Mouse (Mus musculus): ENCODE data around the gene Hs3st4. TPM values are rescaled to one million over a fixed set of nuclear protein-coding genes. Genes with fewer than 3 reads are reported as not detected.

Gene Hs3st4
- 7.6 and 8.8 TPM in 2 replicates for polyA plus RNA-seq (2015; fragmentation: Nextera tagmentation; extraction: Ambion mirVana)

DNA sequence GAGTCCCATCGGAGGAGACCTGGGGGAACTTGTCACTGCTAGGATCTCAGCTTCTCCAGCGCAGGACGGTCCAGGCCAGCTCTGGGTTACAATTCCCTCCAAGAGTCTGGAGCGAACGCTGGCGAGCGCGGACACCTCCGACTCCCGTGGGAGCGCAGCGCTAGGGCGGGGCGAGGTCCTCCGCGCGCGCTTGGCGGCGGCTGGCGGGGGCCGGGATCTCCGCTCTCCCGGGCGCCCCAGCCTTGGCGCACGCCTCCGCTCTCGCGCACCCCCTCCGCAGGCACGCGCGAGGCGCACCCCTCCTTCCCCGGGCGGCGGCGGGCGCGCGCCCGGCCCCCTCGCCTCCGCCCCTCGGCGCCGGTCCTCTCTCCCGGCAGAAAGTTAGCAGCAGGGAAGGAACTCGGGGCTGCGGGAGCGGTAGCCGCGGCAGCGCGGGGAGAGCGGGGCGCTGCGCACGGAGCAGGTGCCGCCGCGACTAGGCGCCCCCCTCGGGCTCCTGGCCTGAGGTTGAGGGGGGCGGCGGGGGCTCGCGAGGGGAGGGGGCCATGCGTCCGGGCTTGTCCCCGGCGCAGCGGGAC, at the start of gene Hs3st4:
TSS of gene Hs3st4 (plus strand) at position 409 of the 578 bp plus-strand sequence.
- under 1% methylated on average over 54 of the region's 74 CpGs for WGBS
- peaks cover 20% of the 10 kb centered on the region for H3K4me1 ChIP-seq (replicated peaks)
- peak within 1 kb of the TSS; percentile 76 for H3K9ac ChIP-seq (replicated peaks)
- peaks cover 80% of the 10 kb centered on the region for H3K27me3 ChIP-seq
- H3K27ac ChIP-seq = peak within 1 kb of the TSS; percentile 53
- H3K9me3 ChIP-seq = no peaks in the 10 kb centered on the region; the same call in 1 of the 2 replicates
- H3K4me3 ChIP-seq (replicated peaks) = peak within 1 kb of the TSS; percentile 66
- ATAC-seq = peak; percentile 64
- peak within 1 kb of the TSS; percentile 88 for H3K4me2 ChIP-seq (replicated peaks)
- H3K36me3 ChIP-seq = no peaks in the 10 kb centered on the region

GRCm38 (mm10) chr7:123946836-123947235, 35.8 kb upstream of the Hs3st4 start:
- WGBS = 85% methylated on average over 3 of the region's 3 CpGs
- ATAC-seq = no peak
- no peak overlapping the region for H3K4me3 ChIP-seq (replicated peaks)

GRCm38 (mm10) chr7:123963021-123963420, 19.6 kb upstream of the Hs3st4 start:
- no peak overlapping the region for H3K27ac ChIP-seq
- no peak overlapping the region for H3K4me2 ChIP-seq (replicated peaks)
- no peaks in the 10 kb centered on the region for H3K4me1 ChIP-seq (replicated peaks)
- H3K9me3 ChIP-seq = peaks cover 5% of the 10 kb centered on the region; the same call in 1 of the 2 replicates
- H3K4me3 ChIP-seq (replicated peaks) = no peak overlapping the region
- WGBS = 84% methylated on average over 5 of the region's 5 CpGs
- H3K9ac ChIP-seq (replicated peaks) = no peak overlapping the region
- ATAC-seq = no peak
- H3K36me3 ChIP-seq = no peaks in the 10 kb centered on the region
- no peaks in the 10 kb centered on the region for H3K27me3 ChIP-seq

More at GRCm38 (mm10) chr7:123946836-123947235, 35.8 kb upstream of the Hs3st4 start:
- H3K4me2 ChIP-seq (replicated peaks) = no peak overlapping the region
- H3K27ac ChIP-seq = no peak overlapping the region
- no peak overlapping the region for H3K9ac ChIP-seq (replicated peaks)
- no peaks in the 10 kb centered on the region for H3K36me3 ChIP-seq
- no peaks in the 10 kb centered on the region for H3K4me1 ChIP-seq (replicated peaks)
- H3K9me3 ChIP-seq = no peaks in the 10 kb centered on the region
- no peaks in the 10 kb centered on the region for H3K27me3 ChIP-seq

DNA sequence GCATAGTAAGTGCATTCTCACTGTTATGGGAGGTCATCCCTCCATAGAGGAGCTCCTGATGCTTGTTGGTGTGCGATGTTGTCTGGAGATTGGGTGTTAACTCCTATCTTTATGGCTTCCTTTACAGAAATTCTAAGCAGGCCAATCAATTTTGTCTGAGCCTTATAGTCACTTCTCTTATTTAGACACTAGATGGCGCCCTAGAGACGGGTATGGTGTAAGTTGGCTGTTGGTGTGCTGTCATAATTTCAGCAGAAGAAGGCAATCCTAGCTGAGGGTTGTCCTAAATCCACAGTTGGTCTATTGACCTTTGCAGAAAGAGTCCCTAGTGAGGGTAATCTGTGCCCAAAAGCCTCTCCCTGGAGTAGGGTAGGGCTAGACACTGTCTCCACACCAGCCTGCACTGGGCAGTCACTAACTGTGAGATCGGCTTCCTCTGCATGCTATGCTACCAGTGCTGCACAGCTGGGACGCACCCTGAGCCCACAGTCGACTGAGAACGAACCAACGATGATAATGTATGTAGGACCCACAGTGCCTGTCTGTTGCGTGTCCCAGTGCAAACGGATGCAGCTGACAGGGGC, 18.0 kb upstream of the Hs3st4 start:
- H3K36me3 ChIP-seq = no peaks in the 10 kb centered on the region
- no peaks in the 10 kb centered on the region for H3K4me1 ChIP-seq (replicated peaks)
- H3K27me3 ChIP-seq = no peaks in the 10 kb centered on the region
- H3K4me2 ChIP-seq (replicated peaks) = no peak overlapping the region
- ATAC-seq = peak; percentile 60; the same call in 1 of the 2 replicates
- H3K27ac ChIP-seq = no peak overlapping the region
- peaks cover 5% of the 10 kb centered on the region; the same call in 1 of the 2 replicates for H3K9me3 ChIP-seq
- no peak overlapping the region for H3K4me3 ChIP-seq (replicated peaks)
- H3K9ac ChIP-seq (replicated peaks) = no peak overlapping the region
- WGBS = 55% methylated on average over 10 of the region's 10 CpGs

DNA sequence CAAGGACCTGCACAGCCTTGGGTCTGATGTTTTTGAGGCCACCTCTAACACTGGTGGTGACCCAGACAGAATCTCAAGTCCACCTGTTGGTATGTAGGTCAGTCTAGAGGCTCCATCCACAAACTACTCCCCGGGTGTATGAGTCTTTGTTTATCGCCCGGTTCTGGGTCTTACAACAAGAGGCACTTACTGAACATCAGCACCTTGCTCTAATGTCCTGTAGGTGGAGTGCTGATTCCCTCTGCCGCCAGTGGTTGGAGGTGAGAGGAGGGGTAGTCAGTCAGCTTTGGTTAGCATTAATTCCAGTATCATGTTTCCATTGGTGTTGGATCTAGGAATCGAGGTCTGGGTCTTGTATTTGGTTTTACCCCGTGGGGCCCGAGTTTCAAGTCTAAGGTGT, 17.2 kb upstream of the Hs3st4 start:
- Histone ChIP-seq H3K9ac (replicated peaks) (no peak overlapping the region), H3K9me3 (peaks cover 5% of the 10 kb centered on the region; the same call in 1 of the 2 replicates), H3K36me3 (no peaks in the 10 kb centered on the region), H3K4me1 (replicated peaks) (no peaks in the 10 kb centered on the region), H3K27ac (no peak overlapping the region), H3K4me3 (replicated peaks) (no peak overlapping the region), H3K4me2 (replicated peaks) (no peak overlapping the region), H3K27me3 (no peaks in the 10 kb centered on the region)
- ATAC-seq = no peak
- WGBS = 71% methylated on average over 7 of the region's 7 CpGs

- WGBS = 54% methylated on average over 7 of the region's 7 CpGs
Observed at GRCm38 (mm10) chr7:123975441-123975840, 7.2 kb upstream of the Hs3st4 start.

GRCm38 (mm10) chr7:123981435-123981834, 1.2 kb upstream of the Hs3st4 start:
- H3K4me3 ChIP-seq (replicated peaks) = 0 out of 2 replicates have a peak overlapping the region, but pooled peaks have one; percentile 66
- no peak overlapping the region for H3K9ac ChIP-seq (replicated peaks)
- peak overlapping the region; percentile 88 for H3K4me2 ChIP-seq (replicated peaks)
- H3K9me3 ChIP-seq = no peaks in the 10 kb centered on the region; the same call in 1 of the 2 replicates
- peaks cover 20% of the 10 kb centered on the region for H3K4me1 ChIP-seq (replicated peaks)
- H3K36me3 ChIP-seq = no peaks in the 10 kb centered on the region
- 31% methylated on average over 7 of the region's 7 CpGs for WGBS
- no peak overlapping the region for H3K27ac ChIP-seq
- peaks cover 71% of the 10 kb centered on the region for H3K27me3 ChIP-seq
- no peak for ATAC-seq

More at GRCm38 (mm10) chr7:123975441-123975840, 7.2 kb upstream of the Hs3st4 start:
- Histone ChIP-seq H3K9ac (replicated peaks) (no peak overlapping the region), H3K4me1 (replicated peaks) (no peaks in the 10 kb centered on the region), H3K36me3 (no peaks in the 10 kb centered on the region), H3K4me3 (replicated peaks) (no peak overlapping the region), H3K27ac (no peak overlapping the region), H3K27me3 (peaks cover 12% of the 10 kb centered on the region), H3K9me3 (no peaks in the 10 kb centered on the region; the same call in 1 of the 2 replicates), H3K4me2 (replicated peaks) (no peak overlapping the region)
- ATAC-seq = no peak

- 0 out of 2 replicates have a peak, but pooled peaks have one; percentile 52 for ATAC-seq
- H3K36me3 ChIP-seq = no peaks in the 10 kb centered on the region
Observed at GRCm38 (mm10) chr7:123982010-123982409, 659 bp upstream of the Hs3st4 start.

GRCm38 (mm10) chr7:123983177-123984046, 743 bp downstream of the Hs3st4 start:
- peak overlapping the region; percentile 88 for H3K4me2 ChIP-seq (replicated peaks)
- peak overlapping the region; percentile 76 for H3K9ac ChIP-seq (replicated peaks)
- H3K36me3 ChIP-seq = no peaks in the 10 kb centered on the region
- no peaks in the 10 kb centered on the region for H3K9me3 ChIP-seq
- H3K4me1 ChIP-seq (replicated peaks) = peaks cover 20% of the 10 kb centered on the region
- peak overlapping the region; percentile 19; the same call in 1 of the 2 replicates for H3K27ac ChIP-seq
- H3K4me3 ChIP-seq (replicated peaks) = peak overlapping the region; percentile 66
- ATAC-seq = peak; percentile 64
- under 1% methylated on average over 80 of the region's 97 CpGs for WGBS
- H3K27me3 ChIP-seq = peaks cover 80% of the 10 kb centered on the region

More at GRCm38 (mm10) chr7:123982010-123982409, 659 bp upstream of the Hs3st4 start:
- peak overlapping the region; percentile 66 for H3K4me3 ChIP-seq (replicated peaks)
- peak overlapping the region; percentile 88 for H3K4me2 ChIP-seq (replicated peaks)
- no peak overlapping the region for H3K27ac ChIP-seq
- H3K27me3 ChIP-seq = peaks cover 77% of the 10 kb centered on the region
- peaks cover 20% of the 10 kb centered on the region for H3K4me1 ChIP-seq (replicated peaks)
- no peaks in the 10 kb centered on the region; the same call in 1 of the 2 replicates for H3K9me3 ChIP-seq
- peak overlapping the region; percentile 76; the same call in 1 of the 2 replicates for H3K9ac ChIP-seq (replicated peaks)
- 2% methylated on average over 5 of the region's 5 CpGs for WGBS

DNA sequence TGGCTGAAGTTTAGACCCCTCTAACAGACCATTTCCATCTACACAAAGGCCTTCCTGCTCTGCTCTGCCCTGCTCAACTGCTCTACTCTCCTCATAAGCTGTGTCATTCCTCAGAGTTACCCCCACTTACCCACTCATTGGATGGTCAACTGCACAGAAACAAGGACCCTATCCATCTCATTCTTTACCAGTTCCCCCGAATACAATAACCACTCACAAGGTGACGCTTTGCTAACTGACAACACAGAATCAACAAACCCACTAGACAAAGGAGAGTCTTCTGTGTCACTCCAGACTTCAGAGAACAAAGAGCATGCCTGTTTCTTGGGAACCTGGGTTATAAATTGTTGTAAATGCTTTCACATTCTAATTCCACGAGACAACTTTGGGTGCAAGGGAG, 9.5 kb downstream of the Hs3st4 start:
- Histone ChIP-seq H3K27ac (no peak overlapping the region), H3K4me3 (replicated peaks) (no peak overlapping the region), H3K9ac (replicated peaks) (no peak overlapping the region), H3K4me1 (replicated peaks) (no peaks in the 10 kb centered on the region), H3K4me2 (replicated peaks) (no peak overlapping the region), H3K36me3 (no peaks in the 10 kb centered on the region), H3K27me3 (peaks cover 2% of the 10 kb centered on the region; the same call in 1 of the 2 replicates), H3K9me3 (no peaks in the 10 kb centered on the region)
- 62% methylated on average over 3 of the region's 3 CpGs for WGBS
- ATAC-seq = no peak

GRCm38 (mm10) chr7:123997266-123997665, 14.6 kb downstream of the Hs3st4 start:
- Histone ChIP-seq H3K36me3 (no peaks in the 10 kb centered on the region), H3K9ac (replicated peaks) (no peak overlapping the region), H3K4me2 (replicated peaks) (no peak overlapping the region), H3K4me1 (replicated peaks) (no peaks in the 10 kb centered on the region), H3K9me3 (no peaks in the 10 kb centered on the region), H3K27ac (no peak overlapping the region), H3K27me3 (no peaks in the 10 kb centered on the region), H3K4me3 (replicated peaks) (no peak overlapping the region)
- 53% methylated on average over 3 of the region's 3 CpGs for WGBS
- ATAC-seq = no peak
